8 mouse cellular contexts compared by ENCODE assay signal in the genomic region with DNA sequence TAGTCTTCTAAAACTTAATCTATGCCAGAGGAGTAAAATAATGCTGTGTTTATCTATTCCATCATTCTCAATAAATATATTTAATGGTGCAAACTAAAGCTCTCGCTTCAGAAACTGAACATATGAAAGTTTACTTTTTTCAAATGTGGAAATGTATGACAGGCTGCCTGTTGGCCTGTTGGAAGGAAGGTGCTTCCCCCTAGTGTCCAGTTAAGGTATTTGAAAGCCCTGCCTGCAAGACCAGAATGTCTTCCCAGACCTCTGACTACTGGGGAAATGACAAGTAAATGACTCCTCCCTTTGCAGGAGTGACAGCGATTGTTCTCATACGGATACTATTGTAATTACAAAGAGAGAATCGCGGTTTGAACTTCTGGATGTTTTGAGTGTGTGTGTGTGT. TPM values are rescaled to one million over a fixed set of nuclear protein-coding genes. Genes with fewer than 3 reads are reported as not detected.
DNase-seq lines count a peak whose midpoint lies in the region; ATAC-seq and TF ChIP-seq lines count a peak whose summit lies in the region.

No protein-coding gene starts in this region.

- ATAC-seq in embryonic facial prominence, embryonic 14.5 days (ENCODE audit: low read depth), result no peak; the same call in 1 of the 2 replicates
- peak; percentile 73; the same call in 1 of the 2 replicates for ATAC-seq in hindbrain, embryonic 14.5 days (ENCODE audit: low FRiP score)
- 0 out of 2 replicates have a peak, but pooled peaks have one; percentile 43 for ATAC-seq in midbrain, embryonic 14.5 days (ENCODE audit: low FRiP score, low TSS enrichment)

- no peak overlapping the region for H3K9ac ChIP-seq in embryonic facial prominence, embryonic 14.5 days (ENCODE audit: low read depth, low read length)
- no peak overlapping the region for H3K9ac ChIP-seq in hindbrain, embryonic 14.5 days
- no peak overlapping the region for H3K9ac ChIP-seq in midbrain, embryonic 14.5 days (replicated peaks; ENCODE audit: low read length)

- no peaks in the 10 kb centered on the region for H3K27me3 ChIP-seq in embryonic facial prominence, embryonic 14.5 days (replicated peaks; ENCODE audit: control insufficient read depth, insufficient read depth, low read length)
- no peaks in the 10 kb centered on the region for H3K27me3 ChIP-seq in hindbrain, embryonic 14.5 days (ENCODE audit: control insufficient read depth, insufficient read depth, low read length)
- H3K27me3 ChIP-seq in midbrain, embryonic 14.5 days (ENCODE audit: control insufficient read depth, insufficient read depth, low read length), result no peaks in the 10 kb centered on the region

- no peak overlapping the region for H3K27ac ChIP-seq in embryonic facial prominence, embryonic 14.5 days (replicated peaks; ENCODE audit: low read depth, low read length)
- no peak overlapping the region for H3K27ac ChIP-seq in hindbrain, embryonic 14.5 days
- no peak overlapping the region for H3K27ac ChIP-seq in left cerebral cortex, adult 2 months
- H3K27ac ChIP-seq in midbrain, embryonic 14.5 days (replicated peaks; ENCODE audit: low read depth, low read length), result no peak overlapping the region

- 15% methylated on average over 5 of the region's 5 CpGs for whole genome bisulfite sequencing in embryonic facial prominence, embryonic 14.5 days
- 18% methylated on average over 5 of the region's 5 CpGs for WGBS in hindbrain, embryonic 14.5 days
- 16% methylated on average over 5 of the region's 5 CpGs for WGBS in midbrain, embryonic 14.5 days

- intact Hi-C loops in left cerebral cortex, adult 2 months (cut with DNase I), result loop anchor here (1.0 to 5.0 kb wide), 4 partner anchors 126 to 528 kb away; no protein-coding TSS in a partner anchor

- no peaks in the 10 kb centered on the region for H3K9me3 ChIP-seq in embryonic facial prominence, embryonic 14.5 days (ENCODE audit: control insufficient read depth, low read length)
- no peaks in the 10 kb centered on the region for H3K9me3 ChIP-seq in hindbrain, embryonic 14.5 days (ENCODE audit: control insufficient read depth, low read length)
- H3K9me3 ChIP-seq in midbrain, embryonic 14.5 days (ENCODE audit: control insufficient read depth, low read length), result no peaks in the 10 kb centered on the region

- no peak overlapping the region for H3K4me2 ChIP-seq in embryonic facial prominence, embryonic 14.5 days (ENCODE audit: low read depth, low read length)
- H3K4me2 ChIP-seq in hindbrain, embryonic 14.5 days (replicated peaks), result no peak overlapping the region
- H3K4me2 ChIP-seq in midbrain, embryonic 14.5 days (ENCODE audit: low read length), result no peak overlapping the region

- H3K4me1 ChIP-seq in embryonic facial prominence, embryonic 14.5 days (ENCODE audit: control insufficient read depth, insufficient read depth, low read length), result no peaks in the 10 kb centered on the region
- H3K4me1 ChIP-seq in hindbrain, embryonic 14.5 days (replicated peaks; ENCODE audit: control insufficient read depth, insufficient read depth, low read length), result no peaks in the 10 kb centered on the region
- H3K4me1 ChIP-seq in midbrain, embryonic 14.5 days (ENCODE audit: control insufficient read depth, insufficient read depth, low read length), result no peaks in the 10 kb centered on the region

- no peak overlapping the region for H3K4me3 ChIP-seq in embryonic facial prominence, embryonic 14.5 days (ENCODE audit: low read depth, low read length)
- no peak overlapping the region for H3K4me3 ChIP-seq in hindbrain, embryonic 14.5 days (replicated peaks; ENCODE audit: low read length)
- no peak overlapping the region for H3K4me3 ChIP-seq in left cerebral cortex, adult 2 months
- H3K4me3 ChIP-seq in midbrain, embryonic 14.5 days (replicated peaks; ENCODE audit: low read depth, low read length), result no peak overlapping the region

- H3K36me3 ChIP-seq in embryonic facial prominence, embryonic 14.5 days (ENCODE audit: control insufficient read depth, insufficient read depth, low read length), result no peaks in the 10 kb centered on the region
- no peaks in the 10 kb centered on the region for H3K36me3 ChIP-seq in hindbrain, embryonic 14.5 days (replicated peaks; ENCODE audit: control insufficient read depth, insufficient read depth)
- H3K36me3 ChIP-seq in midbrain, embryonic 14.5 days (ENCODE audit: control insufficient read depth, insufficient read depth, low read length), result no peaks in the 10 kb centered on the region

- TF ChIP-seq CTCF in left cerebral cortex, adult 2 months (IDR thresholded peaks at IDR 0.05), result peak; percentile 93

- peak; percentile 28 for DNase-seq in ovary, postnatal 36 days (ENCODE audit: low spot score)
- no peak for DNase-seq in ovary, postnatal 10 days (ENCODE audit: low spot score)
- DNase-seq in adrenal gland, postnatal 10 days, result peak; percentile 77
- DNase-seq in embryonic facial prominence, embryonic 14.5 days (ENCODE audit: low spot score), result peak; percentile 82
- DNase-seq in hindbrain, embryonic 14.5 days (ENCODE audit: low spot score), result peak; percentile 89
- peak; percentile 70 to 77 for DNase-seq in left cerebral cortex, adult 2 months (ENCODE audit: extremely low spot score in 1 of 2, low spot score in 2 of 2)
- peak; percentile 89 for DNase-seq in midbrain, embryonic 14.5 days
- peak; percentile 74 for DNase-seq in testis, postnatal 10 days (ENCODE audit: low spot score)

RNA-seq across cellular contexts. Expression of a gene that starts 6.2 kb away (rescaled TPM):
- 10 to 100 TPM; 19.2 to 23.4 TPM for total RNA-seq in adrenal gland, postnatal 10 days (2021)
- polyA plus RNA-seq in embryonic facial prominence, embryonic 14.5 days (2014; fragmentation: Nextera tagmentation; extraction: Ambion mirVana), result 25.2 and 26.3 TPM in 2 replicates
- polyA plus RNA-seq in hindbrain, embryonic 14.5 days (2014; fragmentation: Nextera tagmentation; extraction: Ambion mirVana), result 32.9 and 38.5 TPM in 2 replicates
- 10 to 100 TPM; 29.9 to 34.4 TPM for total RNA-seq in left cerebral cortex, adult 2 months (2021)
- polyA plus RNA-seq in midbrain, embryonic 14.5 days (2014; fragmentation: Nextera tagmentation; extraction: Ambion mirVana), result 31.2 and 34.9 TPM in 2 replicates
